Mouse (Mus musculus): Measurements from ENCODE around the gene Trim7.

GRCm38 (mm10) chr11:48852624-48853473, 26.9 kb downstream of the Trim7 start:
- TF ChIP-seq CTCF (IDR thresholded peaks at IDR 0.05; ENCODE audit: low read depth, low read length) (no peak), POLR2A (IDR thresholded peaks at IDR 0.05; ENCODE audit: insufficient read depth, low read length) (no peak)
